Mouse (Mus musculus) heart, postnatal 36 days (tissue): Measurements from ENCODE around the gene Usp43. TPM values are rescaled to one million over a fixed set of nuclear protein-coding genes. Genes with fewer than 3 reads are reported as not detected.

Source experiments
- DNase-seq, 2 experiments: peaks; one replicate each; pipeline ENCODE4 v3.0.0; 2021 to 2022
- intact Hi-C: fragments of 180-260 bp; cut with DNase I; formaldehyde crosslinking; loops from one replicate; pipeline ENCODE4 v1.15.1; 2025
- total RNA-seq, 2 experiments: library from RNA; stranded (reverse); gene quantifications; 2 replicates each; pipeline ENCODE4 v1.2.3; 2021

The Usp43 gene
- total RNA-seq, 2 experiments from 2014 or later = 3.0 to 3.1 TPM

GRCm38 (mm10) chr11:67911074-67911473, 10.9 kb downstream of the Usp43 start:
- no peak for DNase-seq
- intact Hi-C loops = no loop called here

DNA sequence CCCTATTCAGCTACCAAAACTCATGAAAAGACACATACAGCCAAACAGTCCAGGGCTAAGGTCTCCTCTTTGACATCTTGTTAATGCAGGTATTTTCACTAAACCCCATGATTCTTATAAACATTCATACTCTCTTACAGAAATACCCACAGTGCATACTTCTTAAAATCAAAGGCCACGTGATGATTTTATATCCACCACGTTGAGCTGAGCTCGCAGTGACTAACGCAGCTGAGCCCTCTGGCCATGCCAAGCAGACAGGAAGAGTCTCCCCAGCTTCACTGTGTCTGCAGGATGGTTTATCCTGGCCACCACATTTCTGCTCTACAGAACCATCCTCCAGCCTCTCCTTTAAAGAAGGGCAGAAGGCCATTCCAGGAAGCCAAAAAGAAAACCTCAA, 18.2 kb downstream of the Usp43 start:
- no peak for DNase-seq
- intact Hi-C loops = no loop called here

GRCm38 (mm10) chr11:67897064-67897560, 24.8 kb downstream of the Usp43 start:
- peak; percentile 81 to 83 for DNase-seq
- intact Hi-C loops = loop anchor here (2.0 kb wide), 2 partner anchors 26 to 68 kb away; partner anchors contain the start of genes Cfap52 and Usp43

DNA sequence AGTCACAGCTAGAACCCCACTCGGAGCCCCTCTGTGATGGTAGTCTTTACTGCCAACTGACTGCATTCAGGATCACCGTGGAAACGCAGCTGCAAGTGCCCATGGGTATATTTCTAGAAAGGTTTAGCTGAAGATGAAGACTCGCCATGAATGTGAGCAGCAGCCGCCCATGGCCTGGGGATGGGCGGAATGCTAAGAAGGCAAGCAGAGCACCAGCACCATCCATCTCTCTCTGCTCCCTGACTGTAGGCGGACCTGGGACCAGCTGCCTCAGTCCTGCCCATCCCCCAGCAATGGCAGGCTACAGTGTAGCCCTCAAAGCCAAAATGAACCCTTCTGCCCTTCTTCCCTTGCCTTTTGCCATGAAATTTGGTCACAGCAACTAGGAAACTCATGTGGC, 26.3 kb downstream of the Usp43 start:
- intact Hi-C loops = loop anchor here (1.0 to 2.0 kb wide), 3 partner anchors 27 to 75 kb away; partner anchors contain the start of genes Cfap52 and Usp43
- DNase-seq = no peak

GRCm38 (mm10) chr11:67888521-67888920, 33.4 kb downstream of the Usp43 start:
- intact Hi-C loops = no loop called here
- DNase-seq = no peak

DNA sequence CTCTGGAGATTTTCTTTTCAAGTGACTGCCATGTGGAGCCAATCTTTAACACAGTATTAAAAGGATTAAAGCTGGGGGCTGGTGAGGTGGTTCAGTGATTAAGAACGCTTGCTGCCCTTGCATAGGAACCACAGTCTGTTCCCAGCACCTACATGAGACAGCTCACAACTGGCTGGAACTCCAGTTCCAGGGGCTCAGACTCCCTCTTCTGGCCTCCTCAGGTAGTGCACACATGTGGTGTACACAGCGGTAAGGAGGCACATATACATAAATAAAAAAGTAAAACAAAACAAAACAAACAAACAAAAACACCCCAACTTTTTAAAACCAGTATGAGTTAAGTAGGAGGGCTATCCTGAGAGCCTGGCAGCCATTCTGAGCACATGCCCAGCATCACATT, 36.0 kb downstream of the Usp43 start:
- no peak for DNase-seq
- intact Hi-C loops = no loop called here

- intact Hi-C loops = no loop called here
- no peak for DNase-seq
Measured at GRCm38 (mm10) chr11:67865521-67866197, 56.3 kb downstream of the Usp43 start.

- intact Hi-C loops = no loop called here
- no peak for DNase-seq
Measured at GRCm38 (mm10) chr11:67865100-67865499, 56.9 kb downstream of the Usp43 start.

- intact Hi-C loops = no loop called here
- no peak for DNase-seq
Measured at GRCm38 (mm10) chr11:67861399-67861838, 60.5 kb downstream of the Usp43 start.

- intact Hi-C loops = no loop called here
- DNase-seq = no peak
Measured at GRCm38 (mm10) chr11:67860743-67861398, 61.1 kb downstream of the Usp43 start.

DNA sequence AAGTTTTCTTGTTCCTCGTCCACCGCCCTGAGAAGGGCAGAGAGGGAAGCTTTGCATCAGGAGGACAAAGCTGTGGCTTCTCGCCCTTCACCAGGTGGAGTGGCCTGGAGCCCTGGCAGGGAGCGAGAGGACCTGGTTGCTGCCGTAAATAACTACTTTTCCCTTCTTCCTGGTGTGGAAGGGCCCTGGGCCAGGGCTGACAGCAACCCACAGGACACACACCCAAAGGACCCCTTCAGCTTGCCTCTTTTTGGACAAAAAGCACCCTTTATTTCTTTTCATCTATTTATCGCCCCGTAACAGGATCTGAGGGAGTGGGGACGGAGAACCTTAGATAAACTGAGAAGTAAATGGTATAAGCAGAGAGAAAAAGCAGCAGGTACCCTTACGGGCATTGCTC, 63.4 kb downstream of the Usp43 start:
- DNase-seq = no peak
- intact Hi-C loops = no loop called here

- intact Hi-C loops = no loop called here
- DNase-seq = peak; percentile 25 to 33
Measured at GRCm38 (mm10) chr11:67855035-67855434, 66.9 kb downstream of the Usp43 start.

DNA sequence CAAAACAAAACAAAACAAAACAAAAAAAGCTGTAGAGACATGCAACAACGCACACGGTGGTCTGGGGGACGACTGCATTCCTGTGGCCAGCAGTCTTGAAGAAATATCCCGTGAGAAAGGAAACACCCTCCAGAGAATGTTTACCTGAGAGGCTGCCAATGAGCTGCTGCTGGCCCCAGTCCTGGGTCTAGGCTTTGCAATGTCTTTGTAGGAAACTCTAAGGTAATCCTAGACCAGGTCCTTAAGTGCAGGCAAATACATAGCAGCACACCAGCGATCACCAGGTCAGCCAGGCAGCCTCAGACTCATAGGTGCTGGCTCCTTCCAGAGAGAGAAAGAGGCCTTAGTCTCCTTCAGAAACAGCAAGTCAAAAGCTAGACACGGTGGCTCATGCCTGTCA, 68.0 kb downstream of the Usp43 start:
- no peak for DNase-seq
- intact Hi-C loops = loop anchor here (2.0 kb wide), 1 partner anchor 33 kb away; no protein-coding TSS in a partner anchor

DNA sequence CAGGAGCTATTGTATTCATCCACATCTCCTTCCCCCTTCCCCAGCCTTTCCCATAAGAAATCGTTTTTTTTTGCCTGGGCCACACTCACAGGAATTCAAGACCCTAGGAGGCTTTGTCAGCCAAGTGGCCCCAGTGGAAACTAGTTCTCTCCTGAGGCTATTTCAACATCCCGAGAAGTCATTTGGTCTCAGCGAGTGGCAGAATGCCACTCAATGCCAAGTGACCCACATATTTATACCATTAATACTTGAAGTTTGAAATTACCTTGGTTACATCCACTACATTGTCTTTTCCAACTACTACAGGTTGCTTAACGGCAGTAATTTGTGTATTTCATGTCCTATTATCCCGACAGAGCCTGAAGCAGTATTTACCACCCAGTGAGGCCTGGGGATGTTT, 70.2 kb downstream of the Usp43 start:
- no peak for DNase-seq
- intact Hi-C loops = loop anchor here (2.0 kb wide), 1 partner anchor 31 kb away; no protein-coding TSS in a partner anchor

- intact Hi-C loops = no loop called here
- DNase-seq = no peak
Measured at GRCm38 (mm10) chr11:67845193-67845592, 76.8 kb downstream of the Usp43 start.

GRCm38 (mm10) chr11:67839810-67840209, 82.1 kb downstream of the Usp43 start:
- DNase-seq = no peak
- intact Hi-C loops = no loop called here

DNA sequence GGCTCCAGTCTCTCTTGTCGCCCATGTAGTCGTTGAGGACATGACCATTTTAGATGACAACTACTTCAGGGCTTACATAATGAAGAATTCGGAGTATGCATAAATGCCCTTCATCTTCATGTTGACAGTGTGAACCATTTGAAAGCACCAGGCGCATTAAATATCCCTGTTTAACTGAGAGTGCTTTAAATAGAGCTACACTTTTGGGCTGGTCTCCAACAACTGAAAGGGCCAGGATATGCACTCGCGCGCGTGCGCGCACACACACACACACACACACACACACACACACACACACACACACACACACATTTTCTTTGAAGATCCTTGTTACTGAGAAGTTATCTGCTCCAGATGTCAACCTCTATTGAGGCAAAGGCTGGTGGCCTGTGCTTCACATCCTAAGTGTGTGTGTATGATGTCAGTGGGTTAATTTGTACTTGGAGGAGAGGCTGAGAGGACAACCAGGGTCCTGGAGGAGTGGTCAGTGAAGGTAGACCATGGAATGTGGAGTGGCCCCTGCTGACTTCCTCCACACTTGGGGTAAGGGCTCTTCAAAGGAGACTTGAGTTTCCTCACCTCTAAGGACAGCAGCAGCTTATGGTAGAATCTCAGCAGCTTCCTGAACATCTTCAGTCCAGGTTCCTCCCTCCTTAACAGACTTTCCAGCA, 86.4 kb downstream of the Usp43 start:
- intact Hi-C loops = no loop called here
- no peak for DNase-seq

- no peak for DNase-seq
- intact Hi-C loops = no loop called here
Measured at GRCm38 (mm10) chr11:67831820-67832219, 90.1 kb downstream of the Usp43 start.

- intact Hi-C loops = no loop called here
- no peak for DNase-seq
Measured at GRCm38 (mm10) chr11:67829530-67829929, 92.4 kb downstream of the Usp43 start.

DNA sequence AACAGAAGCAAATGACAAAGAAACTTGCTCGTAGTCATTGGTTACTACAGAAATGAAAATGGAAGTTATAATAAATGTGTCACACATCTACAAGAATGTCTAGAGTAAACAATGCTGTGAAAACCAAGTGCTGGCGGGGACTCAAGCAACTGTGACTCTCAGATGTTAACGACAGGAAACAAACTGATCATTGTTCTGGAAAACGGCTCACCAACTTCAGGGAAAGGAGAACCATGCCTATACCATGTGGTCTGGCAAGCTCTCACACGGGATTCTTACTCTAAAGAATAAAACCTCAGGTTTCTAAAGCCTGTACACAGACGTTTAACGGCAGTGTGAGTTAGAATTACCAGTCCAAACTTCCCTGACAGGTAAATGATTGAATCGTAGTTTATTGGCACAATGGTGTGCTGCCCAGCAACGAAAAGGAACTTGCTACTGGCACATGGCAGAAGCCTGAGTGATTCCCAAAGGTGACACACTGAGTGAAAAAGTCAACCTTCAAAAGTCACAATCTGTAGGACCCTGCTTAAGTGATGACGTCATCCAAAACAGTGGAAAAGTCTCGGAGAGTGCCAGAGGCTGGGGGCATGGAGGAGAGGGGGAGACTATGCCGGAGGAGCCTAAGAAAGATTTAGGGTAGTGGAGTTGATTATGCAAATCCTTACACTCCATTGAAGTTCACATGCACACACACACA, 93.4 kb downstream of the Usp43 start:
- intact Hi-C loops = no loop called here

DNA sequence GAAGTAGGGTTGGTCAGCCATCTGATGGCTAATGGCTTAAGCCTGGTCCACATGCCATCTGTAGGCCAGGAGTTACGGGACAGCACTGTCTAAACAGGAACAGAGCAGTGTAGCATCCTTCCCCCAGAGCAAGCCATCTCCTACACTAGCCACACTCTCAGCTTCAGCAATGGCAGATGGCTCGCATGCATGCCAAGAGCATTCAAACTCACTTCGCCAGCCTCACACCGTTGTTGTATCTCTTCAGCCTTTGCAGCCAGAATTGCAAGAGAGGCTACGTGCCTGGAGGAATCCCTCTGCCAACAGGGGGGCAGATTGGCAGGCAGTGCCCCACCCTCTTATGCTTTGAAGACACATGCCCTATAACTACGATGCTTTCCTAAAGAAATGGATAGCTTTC, 100.4 kb downstream of the Usp43 start:
- DNase-seq = no peak
- intact Hi-C loops = loop anchor here (2.0 to 5.0 kb wide), 3 partner anchors 31 to 586 kb away; no protein-coding TSS in a partner anchor

More for the DNA sequence above, 93.4 kb downstream of the Usp43 start:
- no peak for DNase-seq
